In genomic region chr2:119993515-119993914, GRCm38 (mm10) we compare ENCODE assay signal across 1 mouse cellular context.
TF ChIP-seq lines count a peak whose summit lies in the region.

No protein-coding gene starts in this region.

TF ChIP-seq in CH12.LX, 34 proteins besides CTCF, POLR2A, EP300 and RAD21:
- no peak for TF ChIP-seq ZKSCAN1 (IDR thresholded peaks at IDR 0.05; ENCODE audit: borderline replicate concordance, low read depth, low read length)
- TF ChIP-seq JUN (IDR thresholded peaks at IDR 0.05; ENCODE audit: insufficient read depth, low read depth, low read length) = no peak
- no peak for TF ChIP-seq SIN3A (IDR thresholded peaks at IDR 0.05; ENCODE audit: low read length)
- no peak for TF ChIP-seq MXI1 (IDR thresholded peaks at IDR 0.05; ENCODE audit: low read depth, low read length)
- TF ChIP-seq MYC (IDR thresholded peaks at IDR 0.05; ENCODE audit: low read depth, low read length) = no peak
- no peak; the same call in 1 of the 2 replicates for TF ChIP-seq MAFK (IDR thresholded peaks at IDR 0.05; ENCODE audit: insufficient replicate concordance, low read length)
- TF ChIP-seq USF1 (IDR thresholded peaks at IDR 0.05; ENCODE audit: low read depth, low read length) = no peak
- TF ChIP-seq RCOR1 (conservative IDR thresholded peaks at IDR 0.05; ENCODE audit: low read depth, low read length) = no peak
- no peak for TF ChIP-seq UBTF (IDR thresholded peaks at IDR 0.05; ENCODE audit: low read depth, low read length)
- no peak for TF ChIP-seq BHLHE40 (IDR thresholded peaks at IDR 0.05; ENCODE audit: low read depth, low read length)
- TF ChIP-seq MAZ (IDR thresholded peaks at IDR 0.05; ENCODE audit: low read depth, low read length) = no peak
- no peak for TF ChIP-seq SMC3 (IDR thresholded peaks at IDR 0.05; ENCODE audit: low read depth, low read length)
- TF ChIP-seq IRF4 (IDR thresholded peaks at IDR 0.05; ENCODE audit: low read depth, low read length) = no peak
- no peak for TF ChIP-seq CHD2 (IDR thresholded peaks at IDR 0.05; ENCODE audit: low read length)
- TF ChIP-seq NRF1 (IDR thresholded peaks at IDR 0.05; ENCODE audit: low read depth, low read length) = no peak
- no peak for TF ChIP-seq USF2 (conservative IDR thresholded peaks at IDR 0.05; ENCODE audit: low read depth, low read length)
- no peak for TF ChIP-seq ETS1 (conservative IDR thresholded peaks at IDR 0.05; ENCODE audit: low read depth, low read length)
